Mouse (Mus musculus) mouse embryonic stem cell (cell line): ENCODE results near the gene Gm5460.

Experiments
- in situ Hi-C, 2 experiments: fragments of 300-500 bp; cut with MboI; formaldehyde crosslinking; loops; 1 replicate in 1 of 2; 3 replicates in 1 of 2; pipeline ENCODE4 v1.14.3; 2019 to 2020; ENCODE audit warnings: low sequenced_read_pairs in 2 of 2, low pct_unique_long_range_greater_than_20kb in 1 of 2, mixed read lengths in 1 of 2; ENCODE audit not compliant: unreplicated experiment in 1 of 2

The Gm5460 gene

DNA sequence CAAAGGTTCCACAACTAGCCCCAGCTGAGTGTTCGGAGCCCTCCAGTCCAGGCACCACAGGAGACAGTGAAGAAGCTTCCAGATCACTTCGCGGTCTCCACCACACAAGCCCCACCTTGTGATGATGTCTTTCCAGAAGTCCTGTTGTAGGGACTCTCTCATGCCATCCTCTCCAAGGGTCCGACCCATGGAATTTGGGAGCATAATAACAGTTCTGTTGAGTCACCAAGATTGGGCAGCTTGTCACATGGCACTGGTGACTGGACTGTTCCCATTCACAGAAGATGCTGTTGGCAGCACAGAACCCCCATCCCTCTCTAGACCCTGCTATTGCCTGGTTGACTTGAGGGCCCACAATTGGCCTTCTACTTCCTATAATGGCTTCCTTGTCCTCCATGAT lies at the start of gene Gm5460:
TSS of gene Gm5460 (plus strand) at position 378 of the 400 bp plus-strand sequence.
- in situ Hi-C loops = no loop called here

- in situ Hi-C loops = no loop called here
Measured at GRCm38 (mm10) chr14:33972679-33973078, 43.9 kb upstream of the Gm5460 start.

DNA sequence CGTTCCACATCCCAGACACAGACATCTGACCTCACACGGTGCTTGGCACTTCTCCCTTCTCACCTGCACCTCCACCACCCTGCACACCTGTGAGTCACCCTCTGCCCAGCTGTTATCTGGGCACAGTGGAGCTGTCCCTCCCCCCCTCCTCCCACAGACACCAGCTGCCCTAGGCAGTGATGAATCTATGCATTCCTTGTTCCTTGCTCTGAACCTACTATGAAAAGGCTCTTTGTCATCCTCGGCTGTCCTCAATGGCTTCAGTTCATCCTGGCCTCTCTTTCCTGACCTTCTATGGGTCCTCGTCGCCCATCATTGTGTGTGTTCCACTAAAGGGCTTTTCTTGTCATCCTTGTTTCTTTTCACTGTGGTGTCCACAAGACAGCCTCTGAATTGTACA lies 41.8 kb upstream of the Gm5460 start:
- in situ Hi-C loops = no loop called here

DNA sequence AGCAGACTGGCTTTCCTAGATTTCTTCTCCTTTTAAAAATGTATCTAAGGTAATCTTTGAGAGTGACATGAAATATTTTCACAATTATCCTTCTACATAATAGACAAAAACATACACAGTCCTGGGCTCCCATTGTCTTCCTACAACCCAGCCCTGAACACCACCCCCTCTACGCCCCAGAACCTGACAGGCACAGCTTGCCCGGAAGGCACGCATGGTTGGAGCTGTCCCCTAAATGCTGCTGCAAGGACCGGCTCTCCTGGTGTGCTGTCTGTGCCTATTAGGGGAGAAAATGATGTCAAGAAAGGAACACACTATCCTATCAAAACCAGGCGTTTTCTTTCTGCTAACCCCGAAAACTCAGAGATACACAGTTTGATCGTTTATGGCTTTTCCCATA lies 38.8 kb upstream of the Gm5460 start:
- in situ Hi-C loops = no loop called here

GRCm38 (mm10) chr14:33978604-33979059 lies 37.9 kb upstream of the Gm5460 start, which contains the start of gene Zfp488:
Gene Zfp488, minus strand, starts transcription at chr14:33978764.
- in situ Hi-C loops = no loop called here

DNA sequence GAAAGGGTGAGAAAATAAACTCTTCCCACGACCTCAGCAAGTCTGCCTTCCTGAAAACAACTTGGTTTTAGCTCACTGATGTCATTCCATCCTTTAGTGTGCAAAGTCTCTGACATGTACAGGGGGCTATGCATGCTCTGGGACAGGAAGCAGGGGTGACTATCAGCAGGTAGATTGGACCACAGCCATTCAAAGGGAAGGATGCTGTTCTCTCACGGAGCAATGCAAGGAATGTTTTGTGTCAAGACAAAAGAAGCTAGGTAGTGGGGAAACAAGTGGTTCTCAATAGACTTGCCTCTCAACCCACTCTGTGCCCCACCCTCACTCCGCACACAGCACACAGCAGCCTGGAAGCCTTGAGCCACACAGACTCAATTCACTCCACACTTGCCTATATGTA lies 27.4 kb upstream of the Gm5460 start:
- in situ Hi-C loops = no loop called here

- in situ Hi-C loops = no loop called here
Measured at GRCm38 (mm10) chr14:33991971-33992370, 24.6 kb upstream of the Gm5460 start.

DNA sequence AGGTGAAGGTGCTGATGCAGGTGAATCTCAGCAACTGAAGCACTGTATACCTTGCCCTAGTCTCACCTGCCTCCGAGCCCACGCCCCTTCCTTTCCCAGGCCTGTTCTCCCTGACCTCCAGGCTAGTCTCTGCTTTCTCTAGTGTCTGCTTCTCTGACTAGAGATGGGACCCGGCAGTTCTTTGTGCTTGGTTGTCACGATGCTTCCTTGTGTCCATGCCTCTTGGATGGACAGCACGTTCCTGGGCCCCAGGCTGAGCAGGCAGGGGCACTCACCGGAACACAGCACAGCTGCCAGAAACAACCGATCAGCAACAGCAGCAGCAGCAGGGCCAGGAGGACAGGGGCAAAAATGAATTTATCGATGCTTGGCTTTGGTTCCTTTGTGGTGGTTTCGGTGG lies 23.5 kb upstream of the Gm5460 start:
- in situ Hi-C loops = no loop called here

- in situ Hi-C loops = no loop called here
Measured at GRCm38 (mm10) chr14:33993521-33994289, 22.9 kb upstream of the Gm5460 start.

DNA sequence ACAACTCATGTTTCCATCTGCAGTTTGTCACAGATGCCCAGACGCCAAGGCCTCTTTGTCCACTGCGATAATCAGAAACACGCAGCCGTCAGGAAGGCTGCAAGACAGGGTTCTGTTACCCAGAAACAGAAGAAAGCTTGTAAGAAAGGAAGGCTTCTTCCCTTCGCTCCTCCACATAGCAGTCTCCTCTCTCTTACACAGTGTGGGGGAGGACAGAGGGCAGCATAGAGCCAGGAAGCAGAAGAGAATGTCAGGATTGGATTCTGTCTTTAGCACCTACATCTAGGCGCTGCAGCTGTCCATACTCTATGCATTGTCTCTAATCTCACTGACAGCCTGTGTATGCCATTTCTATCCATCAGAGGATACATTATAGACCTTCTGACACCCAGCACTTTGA lies 19.1 kb upstream of the Gm5460 start:
- in situ Hi-C loops = no loop called here

GRCm38 (mm10) chr14:34000076-34000475 lies 16.5 kb upstream of the Gm5460 start:
- in situ Hi-C loops = no loop called here

DNA sequence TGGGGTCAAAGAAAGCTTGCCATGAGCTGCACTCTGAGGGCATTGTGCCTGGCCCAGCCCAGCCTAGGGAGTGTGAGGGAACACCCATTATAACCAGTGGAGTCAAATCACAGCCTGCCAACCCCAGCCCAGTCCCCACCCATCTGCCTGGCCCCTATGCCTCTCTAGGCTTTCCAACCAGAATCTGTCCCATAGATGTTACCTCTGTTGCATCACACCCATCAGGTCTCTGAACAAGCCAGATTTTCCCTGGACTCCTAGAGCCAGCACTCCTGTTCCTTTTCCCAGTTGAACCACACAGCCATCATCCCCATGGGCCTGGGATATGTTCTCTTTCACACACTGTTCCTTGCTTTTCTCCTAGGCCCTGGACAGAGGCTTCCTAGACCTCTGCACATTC lies 15.1 kb upstream of the Gm5460 start:
- in situ Hi-C loops = no loop called here

- in situ Hi-C loops = no loop called here
Measured at GRCm38 (mm10) chr14:34002358-34002757, 14.2 kb upstream of the Gm5460 start.

GRCm38 (mm10) chr14:34015063-34015462 lies 1.5 kb upstream of the Gm5460 start, which contains the start of gene Gm30083:
Gene Gm30083, minus strand, starts transcription at chr14:34015182.
- in situ Hi-C loops = no loop called here

GRCm38 (mm10) chr14:34016938-34017337 lies 380 bp downstream of the Gm5460 start:
- in situ Hi-C loops = no loop called here

DNA sequence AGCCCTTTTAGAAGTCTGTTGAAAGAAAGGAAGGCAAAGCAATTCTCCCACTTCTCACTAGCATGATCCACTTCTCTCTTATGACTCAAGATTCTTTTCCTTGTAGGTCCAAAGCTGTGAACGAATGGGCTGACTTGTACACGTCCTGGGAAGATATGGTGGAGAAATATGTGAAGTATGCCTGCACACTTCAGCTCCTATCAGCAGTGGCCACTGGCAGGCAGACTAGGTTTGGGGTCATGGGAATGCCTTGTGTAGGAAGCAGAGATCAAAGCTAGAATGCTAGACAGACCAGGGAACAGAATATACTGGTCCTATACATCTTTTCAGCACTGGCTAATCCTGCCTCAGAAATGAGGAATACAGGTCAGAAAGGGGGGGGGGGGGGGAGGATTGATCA lies 10.2 kb downstream of the Gm5460 start:
- in situ Hi-C loops = no loop called here

- in situ Hi-C loops = no loop called here
Measured at GRCm38 (mm10) chr14:34033841-34034610, 17.5 kb downstream of the Gm5460 start.

DNA sequence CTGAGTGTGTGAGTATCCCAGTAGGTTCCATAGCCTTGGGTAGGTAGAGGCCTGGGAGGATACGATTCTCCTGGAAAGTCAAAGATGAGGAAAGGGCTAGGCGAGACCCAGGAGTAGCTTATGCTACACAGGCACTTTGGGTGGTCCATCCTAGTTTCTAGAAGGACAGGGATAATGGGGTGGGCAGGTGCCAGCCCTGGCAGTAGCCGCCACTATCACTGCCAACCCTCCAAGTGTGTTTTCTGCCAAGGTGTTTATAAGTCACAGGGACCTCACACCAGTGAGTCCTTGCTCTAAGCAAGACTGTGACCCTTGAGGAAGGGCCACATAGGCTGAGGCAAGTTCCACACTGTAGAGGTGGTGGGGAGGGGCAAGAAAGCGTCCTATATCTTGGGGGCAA lies 24.7 kb downstream of the Gm5460 start:
- in situ Hi-C loops = no loop called here

- in situ Hi-C loops = no loop called here
Measured at GRCm38 (mm10) chr14:34043341-34043740, 26.8 kb downstream of the Gm5460 start.
